Mouse (Mus musculus) neutrophil, adult 65 days (primary cell): ENCODE data around the gene Mettl11b. TPM values are rescaled to one million over a fixed set of nuclear protein-coding genes. Genes with fewer than 3 reads are reported as not detected.

ENCODE experiments used
- total RNA-seq: library from RNA; stranded (reverse); gene quantifications from 2 replicates; pipeline ENCODE4 v1.2.4, GENCODE M21; 2023

Gene Mettl11b
- not detected in 2 replicates for total RNA-seq

GRCm38 (mm10) chr1:163725106-163725759 is at the start of gene Mettl11b:
TSS of gene Mettl11b (minus strand) at chr1:163725232.

Other genes starting within 250 kb of the Mettl11b start
- gene Kifap3, start 54.4 kb upstream of the Mettl11b start, total RNA-seq, result 2.5 and 2.7 TPM in 2 replicates
- 19.1 and 20.4 TPM in 2 replicates for gene Scyl3, start 203.9 kb upstream of the Mettl11b start, total RNA-seq